Mouse (Mus musculus): ENCODE measurements at regions not wholly inside any gene's neighbourhood (a gene's known extent, or its start where the extent isn't known, plus 50 kb on each side); places are given as distances from the start of the nearest gene placed in this dataset.

DNA sequence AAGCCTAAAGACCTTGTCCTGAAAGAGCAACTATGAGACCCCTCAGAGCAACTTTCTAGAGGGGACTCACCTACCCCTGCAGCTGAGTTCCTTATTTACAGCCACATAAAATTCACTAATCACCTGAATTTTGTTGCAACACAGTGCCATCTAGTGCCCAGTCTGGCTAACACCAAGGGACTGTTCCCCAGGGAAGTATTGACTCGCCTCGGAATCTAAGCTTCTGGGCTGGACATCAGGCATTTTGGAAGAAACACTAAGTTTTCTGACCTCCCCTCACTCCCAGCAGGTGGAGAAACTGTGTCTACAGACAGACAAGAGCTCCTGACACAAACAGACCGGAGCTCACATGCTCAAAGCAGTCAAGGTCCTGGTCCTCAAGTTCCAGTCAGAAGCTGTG, 343.4 kb downstream of the Rnf144a start:
- DNase-seq (ENCODE audit: low spot score in 2 of 2): peak; percentile 39 to 71

GRCm38 (mm10) chr12:26068685-26069008, 346.4 kb downstream of the Rnf144a start:
- no peak for DNase-seq (ENCODE audit: low spot score in 2 of 2)

- peak; percentile 40 to 69 for DNase-seq (ENCODE audit: low spot score in 2 of 2)
These were observed 347.0 kb downstream of the Rnf144a start for GRCm38 (mm10) chr12:26067866-26068684.

DNA sequence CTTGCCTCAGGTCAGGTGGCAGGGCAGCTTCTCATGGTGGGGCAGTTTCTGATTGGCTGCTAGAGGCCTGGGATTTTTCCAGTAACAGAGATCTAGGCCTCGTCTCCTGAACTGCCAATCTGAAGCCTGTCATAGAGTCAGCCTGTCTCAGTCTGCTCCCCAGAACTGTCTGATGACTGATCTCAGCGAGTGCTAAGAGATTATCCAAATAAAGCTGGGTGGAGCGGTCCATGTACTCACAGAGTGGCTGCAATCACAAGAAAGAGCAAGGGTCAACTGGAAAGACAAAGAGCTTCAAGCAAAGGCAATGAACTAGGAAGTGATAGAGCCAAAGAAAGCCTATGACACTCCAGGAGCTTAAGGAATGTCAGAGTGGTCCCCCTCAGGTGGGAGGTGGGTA, 354.7 kb downstream of the Rnf144a start:
- no peak for DNase-seq (ENCODE audit: low spot score in 2 of 2)

DNA sequence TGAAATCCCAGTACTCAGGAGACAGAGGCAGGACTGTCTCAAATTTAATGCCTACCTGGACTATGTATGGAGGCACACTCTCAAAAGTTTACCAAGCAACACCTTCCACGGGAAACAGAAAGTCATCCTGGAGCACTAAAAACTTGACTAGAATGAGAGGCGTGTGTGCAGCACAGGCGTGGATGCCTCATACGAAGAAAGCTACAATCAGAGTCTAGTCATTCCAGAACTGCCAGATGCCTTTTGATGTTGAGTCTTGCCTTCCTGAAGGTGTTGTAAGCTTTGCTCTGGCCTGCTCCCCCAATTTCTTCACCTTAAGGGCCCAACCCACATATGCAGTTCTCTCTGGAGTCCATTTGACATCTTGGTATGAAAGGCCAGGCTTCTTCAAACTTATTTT, 356.0 kb downstream of the Rnf144a start:
- DNase-seq (ENCODE audit: low spot score in 2 of 2): no peak

- no peak for DNase-seq (ENCODE audit: low spot score in 2 of 2)
These were observed 357.5 kb downstream of the Rnf144a start for GRCm38 (mm10) chr12:26057491-26058054.

DNA sequence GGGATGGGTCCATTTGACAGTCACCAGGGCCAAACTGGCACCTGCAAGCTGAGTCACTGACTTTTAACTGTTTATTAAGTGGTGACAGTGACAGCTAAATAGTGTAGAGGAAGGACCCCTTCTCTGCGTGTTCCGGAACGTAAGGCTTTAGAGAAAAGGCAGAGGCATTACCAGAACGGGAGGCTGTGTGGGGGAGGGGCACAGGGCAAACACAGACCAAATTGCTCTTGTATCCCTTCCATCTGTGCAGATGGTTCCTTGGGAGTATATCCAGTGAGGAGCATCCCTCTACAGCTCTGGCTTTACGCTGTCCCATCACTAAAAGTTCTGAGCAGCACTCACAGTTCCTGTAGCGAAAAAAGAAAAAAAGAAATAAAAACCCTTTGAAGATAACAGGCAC, 368.1 kb downstream of the Rnf144a start:
- no peak for DNase-seq (ENCODE audit: low spot score in 2 of 2)

- DNase-seq (ENCODE audit: low spot score in 2 of 2): no peak
These were observed 369.7 kb downstream of the Rnf144a start for GRCm38 (mm10) chr12:26045321-26045720.

GRCm38 (mm10) chr12:26012951-26013350, 402.1 kb downstream of the Rnf144a start:
- DNase-seq (ENCODE audit: low spot score in 2 of 2): no peak

DNA sequence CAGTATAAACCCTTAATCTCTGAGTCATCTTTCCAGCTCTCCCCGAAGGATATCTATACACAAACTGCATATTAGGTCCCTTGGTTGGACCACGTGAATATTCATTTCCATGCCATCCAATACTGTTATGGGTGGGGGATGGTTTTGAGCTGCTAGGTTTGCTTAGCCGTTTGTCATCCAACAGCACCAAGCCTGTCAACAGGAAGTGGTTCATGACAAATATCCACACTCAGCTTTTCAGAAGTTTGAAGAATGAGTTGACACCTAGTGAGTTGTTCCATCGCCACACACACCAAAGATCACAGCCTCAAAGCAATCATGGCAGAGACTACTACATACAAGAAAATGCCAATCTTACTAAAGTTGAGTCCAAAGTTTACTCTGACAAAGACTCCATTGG, 421.0 kb downstream of the Rnf144a start:
- no peak for DNase-seq (ENCODE audit: low spot score in 2 of 2)

DNA sequence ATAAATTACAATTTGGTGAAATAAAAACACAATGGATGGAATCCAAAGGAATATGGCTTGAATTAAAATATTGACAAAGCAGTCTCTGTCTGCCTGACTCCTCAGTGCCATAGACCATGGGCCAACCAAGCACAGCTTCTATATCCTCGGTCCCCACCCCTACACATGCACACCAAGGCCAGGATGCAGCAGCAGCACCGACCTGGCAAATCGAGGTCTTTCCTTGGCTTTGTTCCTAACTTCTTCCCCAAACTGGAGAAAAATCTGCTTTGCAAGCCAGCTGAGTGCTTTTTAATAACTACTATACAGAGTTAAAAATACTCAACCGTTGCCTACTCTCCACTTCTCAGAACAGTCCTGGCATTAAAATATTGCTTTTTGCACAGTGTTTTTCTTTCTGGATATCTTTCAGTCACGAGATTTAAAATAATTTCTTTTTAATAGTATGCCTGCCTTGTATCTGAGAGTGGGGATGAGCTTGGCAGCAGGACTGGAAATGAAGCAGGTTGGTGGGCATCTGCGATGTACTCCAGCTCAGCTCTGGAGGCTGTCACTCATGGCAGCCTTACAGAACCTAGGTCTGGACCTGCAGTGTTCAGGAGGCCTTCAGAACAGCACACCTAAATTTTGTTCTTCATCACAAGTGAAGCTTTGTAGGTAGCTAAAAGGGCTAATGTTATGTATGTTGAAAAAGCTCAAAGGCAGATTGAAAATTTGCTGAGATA, 423.1 kb downstream of the Rnf144a start:
- no peak for DNase-seq (ENCODE audit: low spot score in 2 of 2)

DNA sequence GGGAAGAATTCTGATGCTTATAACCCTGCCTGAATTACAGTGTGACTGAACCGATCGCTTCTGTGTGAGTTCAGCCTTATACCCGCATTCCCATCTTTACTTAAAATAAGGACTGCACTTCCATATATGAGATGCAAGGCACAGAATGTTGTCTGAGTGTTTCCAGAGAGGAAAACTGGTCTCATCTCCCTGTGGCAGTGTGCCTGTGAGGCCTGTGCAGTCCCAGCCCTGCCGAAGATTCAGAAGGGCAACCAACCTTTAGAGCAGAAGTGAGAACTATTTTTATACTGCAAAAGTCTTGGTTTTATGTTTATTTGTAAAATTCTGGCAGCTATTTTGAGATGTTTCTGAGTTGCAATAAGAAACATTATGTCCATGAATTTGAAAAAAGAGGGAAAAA, 432.5 kb downstream of the Rnf144a start:
- no peak for DNase-seq (ENCODE audit: low spot score in 2 of 2)

GRCm38 (mm10) chr12:25978335-25978734, 436.7 kb downstream of the Rnf144a start:
- DNase-seq (ENCODE audit: low spot score in 2 of 2): no peak

DNA sequence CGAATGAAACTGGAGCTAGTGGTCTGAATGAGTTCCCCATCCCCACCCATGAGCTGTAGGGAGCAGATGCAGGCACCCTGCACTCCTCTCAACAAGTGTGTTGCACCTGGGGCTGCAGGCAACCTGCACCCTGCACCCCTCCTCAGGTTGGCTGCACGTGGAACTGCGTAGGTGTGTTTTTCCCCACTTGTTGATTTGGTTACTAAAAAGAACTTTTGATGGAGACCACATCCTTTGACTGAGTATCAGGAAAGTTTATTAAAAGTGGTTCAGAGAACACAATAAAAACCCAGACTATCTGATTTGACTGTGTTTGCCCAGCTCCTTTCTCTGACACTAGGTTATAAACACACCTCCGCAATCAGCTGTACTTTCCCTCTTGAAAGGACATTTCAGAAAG, 456.5 kb downstream of the Rnf144a start:
- DNase-seq (ENCODE audit: low spot score in 2 of 2): no peak

GRCm38 (mm10) chr12:25957547-25957946, 457.5 kb downstream of the Rnf144a start:
- no peak for DNase-seq (ENCODE audit: low spot score in 2 of 2)

- DNase-seq (ENCODE audit: low spot score in 2 of 2): no peak
These were observed 467.9 kb downstream of the Rnf144a start for GRCm38 (mm10) chr12:25947107-25947506.

DNA sequence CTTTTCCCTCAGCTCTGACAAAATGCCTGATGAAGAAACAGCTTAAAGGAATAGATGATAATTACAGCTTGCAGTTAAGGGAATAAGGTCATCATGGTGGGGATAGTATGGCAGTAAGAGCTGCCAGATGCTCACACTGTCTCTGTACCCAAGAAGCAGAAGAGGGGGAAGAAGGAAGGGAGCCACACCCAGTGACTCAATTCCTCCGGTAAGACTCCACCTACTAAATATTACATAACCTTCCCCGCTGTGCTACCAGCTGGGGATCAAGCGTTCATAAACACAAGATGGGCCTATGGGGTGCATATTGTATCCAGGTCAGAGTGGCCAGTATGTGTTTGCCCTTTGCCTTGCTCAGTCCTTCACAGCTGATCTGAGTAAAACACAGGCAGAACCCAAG, 468.9 kb downstream of the Rnf144a start:
- no peak for DNase-seq (ENCODE audit: low spot score in 2 of 2)

- no peak for DNase-seq (ENCODE audit: low spot score in 2 of 2)
These were observed 476.2 kb downstream of the Rnf144a start for GRCm38 (mm10) chr12:25938856-25939255.

- DNase-seq (ENCODE audit: low spot score in 2 of 2): no peak
These were observed 480.1 kb downstream of the Rnf144a start for GRCm38 (mm10) chr12:25934946-25935345.

GRCm38 (mm10) chr12:25934526-25934925, 480.5 kb downstream of the Rnf144a start:
- no peak for DNase-seq (ENCODE audit: low spot score in 2 of 2)

- no peak for DNase-seq (ENCODE audit: low spot score in 2 of 2)
These were observed 488.7 kb downstream of the Rnf144a start for GRCm38 (mm10) chr12:25926367-25926766.

- DNase-seq (ENCODE audit: low spot score in 2 of 2): no peak
These were observed 490.5 kb downstream of the Rnf144a start for GRCm38 (mm10) chr12:25924526-25924925.

- DNase-seq (ENCODE audit: low spot score in 2 of 2): no peak
These were observed 491.3 kb downstream of the Rnf144a start for GRCm38 (mm10) chr12:25923772-25924171.
